Mouse (Mus musculus) stomach, postnatal 0 days (tissue): ENCODE measurements at regions not wholly inside any gene's neighbourhood (a gene's known extent, or its start where the extent isn't known, plus 50 kb on each side); places are given as distances from the start of the nearest gene placed in this dataset.

Experiments
- CTCF ChIP-seq: IDR thresholded peaks from 2 replicates; pipeline ENCODE4 v1.5.1; 2016; ENCODE audit warnings: antibody characterized with exemption, low read depth, mild to moderate bottlenecking, moderate library complexity
- EP300 ChIP-seq: optimal IDR thresholded peaks from 2 replicates; pipeline ENCODE3; 2016; ENCODE audit warnings: antibody characterized with exemption

- TF ChIP-seq CTCF (no peak), EP300 (no peak)
Measured at GRCm38 (mm10) chr1:88800411-88800810, 98.4 kb upstream of the Arl4c start.
